Mouse (Mus musculus) megakaryocyte, embryonic 14.5 days (primary cell): ENCODE measurements around the gene Soat2.

ENCODE experiments used
- FLI1 ChIP-seq: IDR thresholded peaks from 2 replicates; pipeline ENCODE4 v1.6.1; 2012; ENCODE audit warnings: low read length, inconsistent platforms, mixed read lengths
- GATA1 ChIP-seq: IDR thresholded peaks from 3 replicates; pipeline ENCODE4 v1.6.1; 2012; ENCODE audit warnings: mixed read lengths, low read length, inconsistent platforms, borderline replicate concordance

DNA sequence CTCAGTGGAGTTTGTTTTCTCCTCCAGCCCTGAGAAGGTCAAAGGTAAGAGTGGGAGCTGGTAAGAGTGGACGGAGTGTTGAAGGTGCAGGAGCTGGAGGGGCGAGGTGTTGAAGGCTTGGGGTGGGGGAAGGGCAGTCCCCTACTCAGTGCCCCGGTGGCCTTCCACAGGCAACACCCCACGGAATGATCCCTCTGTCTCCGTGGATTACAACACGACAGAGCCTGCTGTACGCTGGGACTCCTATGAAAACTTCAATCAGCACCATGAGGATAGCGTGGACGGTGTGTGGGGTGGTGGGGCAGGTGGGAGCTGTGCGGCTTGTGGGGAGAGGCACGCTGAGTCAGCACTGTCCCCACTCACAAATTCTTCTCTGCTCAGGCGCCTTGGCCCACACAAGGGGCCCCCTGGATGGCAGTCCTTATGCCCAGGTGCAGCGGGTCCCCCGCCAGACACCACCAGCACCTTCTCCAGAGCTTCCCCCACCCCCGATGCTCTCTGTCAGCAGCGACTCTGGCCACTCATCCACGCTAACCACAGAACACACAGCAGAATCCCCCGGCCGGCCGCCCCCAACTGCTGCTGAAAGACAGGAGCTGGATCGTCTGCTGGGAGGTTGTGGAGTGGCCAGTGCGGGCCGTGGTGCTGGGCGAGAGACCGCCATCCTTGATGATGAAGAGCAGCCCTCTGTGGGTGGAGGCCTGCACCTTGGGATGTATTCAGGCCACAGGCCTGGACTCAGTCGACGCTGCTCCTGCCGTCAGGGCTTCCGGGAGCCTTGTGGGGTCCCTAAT lies 39.4 kb upstream of the Soat2 start:
- TF ChIP-seq FLI1 (no peak), GATA1 (no peak)
